In the genomic region with DNA sequence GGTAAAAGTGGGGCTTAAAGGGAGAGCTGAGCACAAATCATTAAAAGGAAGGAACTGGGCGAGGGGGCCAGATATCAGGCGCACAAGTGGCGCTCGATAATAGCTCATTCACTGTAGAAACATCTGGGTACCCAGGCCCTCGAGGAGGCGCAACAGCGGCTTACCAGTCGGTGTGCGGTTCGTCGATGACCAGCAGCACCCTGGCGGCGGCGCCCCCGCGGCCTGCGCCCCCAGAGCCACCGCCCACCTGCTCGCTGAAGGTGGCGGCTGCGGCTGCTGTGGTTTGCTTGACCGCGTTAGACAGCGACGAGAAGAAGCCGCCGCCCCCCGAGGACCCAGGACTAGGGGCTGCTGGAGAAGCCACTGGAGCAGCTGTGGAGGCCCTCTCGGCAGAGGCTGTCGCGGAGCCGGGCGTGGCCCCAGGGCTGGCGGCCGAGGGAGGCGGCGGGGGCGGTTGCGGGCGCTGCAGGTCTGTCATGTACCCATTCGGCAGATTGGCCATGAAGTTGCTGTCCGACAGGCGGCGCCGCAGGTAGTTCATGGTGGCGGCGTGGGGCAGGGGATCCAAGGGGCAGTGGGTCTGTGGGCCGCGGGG, we compare ENCODE assay signal across 1 mouse cellular context.
TF ChIP-seq lines count a peak whose summit lies in the region.

No protein-coding gene starts in this region.

TF ChIP-seq in ES-E14, 5 proteins besides CTCF, POLR2A, EP300 and RAD21:
- no peak for TF ChIP-seq MAFK (IDR thresholded peaks at IDR 0.05; ENCODE audit: insufficient read depth, low read depth, low read length)
